Mouse (Mus musculus) kidney, postnatal 25 days (tissue): ENCODE measurements around the gene Ptgis.

ENCODE experiments used
- DNase-seq, 2 experiments: peaks; one replicate each; pipeline ENCODE4 v3.0.0; 2021; ENCODE audit warnings: mixed read lengths in 2 of 2

Gene Ptgis

DNA sequence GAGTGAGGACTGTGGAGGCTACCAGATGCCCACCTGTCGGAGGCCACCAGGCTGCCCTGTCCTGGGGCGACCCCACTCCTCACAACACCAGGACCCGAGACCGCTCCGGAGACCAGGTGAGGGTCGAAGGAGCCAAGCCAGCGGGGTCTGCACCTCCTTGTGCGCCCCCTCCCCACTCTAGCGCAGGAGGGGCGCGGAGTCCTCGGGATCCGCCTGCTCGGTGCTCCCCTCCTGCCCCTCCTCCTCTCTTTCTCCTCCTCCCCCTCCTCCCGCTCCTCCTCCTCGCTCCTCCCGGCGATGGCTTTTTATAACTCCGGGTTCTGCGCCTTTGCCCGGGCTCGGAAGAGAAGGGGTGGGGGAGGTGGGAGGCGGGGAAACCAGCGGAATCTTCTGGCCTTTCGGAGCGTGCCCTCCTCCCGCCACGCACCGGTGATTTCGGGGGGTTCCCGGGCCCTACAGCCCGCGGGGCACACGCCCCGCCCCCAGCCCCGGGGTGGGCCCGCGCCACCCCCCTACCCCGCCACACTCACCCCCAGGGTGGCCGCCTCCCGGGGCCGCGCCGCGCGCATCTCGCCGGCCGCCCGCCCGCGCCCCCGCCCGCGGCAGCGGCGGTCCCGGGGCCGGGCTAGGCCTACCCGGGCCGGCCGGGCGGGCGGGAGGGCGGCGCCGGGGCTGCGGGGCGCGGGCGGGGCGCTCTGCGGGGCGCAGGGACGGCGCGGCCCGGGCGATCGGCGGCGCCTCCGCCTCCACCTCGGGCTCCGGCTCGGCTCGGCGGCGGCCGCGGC lies 50.9 kb downstream of the Ptgis start:
- DNase-seq: peak; percentile 37 to 73

DNA sequence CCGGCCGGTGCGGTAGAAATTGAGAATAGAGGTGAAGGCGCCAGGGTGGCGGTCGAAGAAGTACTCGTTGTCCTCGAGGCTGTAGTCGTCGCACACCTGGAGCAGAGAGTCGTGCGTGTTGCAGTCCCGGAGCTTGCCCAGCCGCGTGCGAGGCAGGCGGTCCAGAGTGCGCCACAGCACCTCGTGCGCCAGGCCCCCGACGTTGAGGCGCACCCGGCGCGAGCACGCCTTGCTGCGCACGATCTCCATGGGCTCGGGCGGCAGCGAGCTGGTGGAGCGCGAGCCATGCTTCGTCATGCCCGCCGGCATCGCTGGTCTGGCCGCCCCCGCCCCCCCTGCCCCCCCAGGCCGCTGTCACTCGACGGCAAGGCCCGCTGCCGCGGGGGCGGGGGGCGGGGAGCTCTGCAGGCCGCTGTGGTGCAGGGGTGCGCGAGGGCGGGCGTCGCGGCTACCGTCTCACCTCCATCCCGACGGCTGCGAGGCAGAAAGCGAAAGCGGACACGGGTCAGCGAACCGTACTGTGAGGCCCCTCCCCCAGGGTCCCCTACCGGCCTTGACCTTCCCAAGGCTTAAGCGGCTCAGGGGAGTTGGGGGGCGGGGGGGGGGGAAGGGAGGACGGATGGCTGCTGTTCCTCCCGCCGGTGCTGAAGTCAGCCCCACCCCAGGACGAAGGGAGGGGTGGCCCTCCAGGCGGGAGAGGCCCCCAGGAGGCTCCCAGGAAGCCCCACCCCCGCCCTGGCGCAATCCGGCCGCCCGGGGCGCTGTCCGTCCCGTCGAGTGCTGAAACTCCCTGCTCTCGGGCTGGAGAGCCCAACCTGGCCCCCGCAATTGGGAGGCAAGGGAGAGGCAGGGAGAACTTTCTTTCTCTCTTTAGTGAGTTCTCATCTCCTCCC lies 51.8 kb downstream of the Ptgis start:
- DNase-seq: peak; percentile 85 to 89

DNA sequence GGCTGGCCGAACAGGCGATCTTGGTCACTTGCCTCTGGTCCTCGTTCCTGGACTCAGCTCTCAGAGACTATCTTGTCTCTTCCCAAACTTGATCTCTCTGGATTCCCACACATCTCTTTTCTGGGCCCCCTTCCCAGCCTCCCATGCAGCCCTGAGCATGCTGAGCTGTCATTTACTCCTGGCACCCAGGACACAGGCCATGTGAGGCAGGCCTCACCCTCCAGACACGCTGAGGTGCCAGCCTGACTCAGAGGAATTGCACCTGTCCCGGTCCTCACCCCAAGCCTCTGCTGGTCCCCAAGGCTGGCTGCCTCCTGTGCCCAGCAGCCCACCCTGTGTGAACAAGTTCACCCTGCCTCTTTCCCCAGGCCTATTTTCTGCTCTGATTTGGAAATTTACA lies 53.3 kb downstream of the Ptgis start:
- no peak for DNase-seq

DNA sequence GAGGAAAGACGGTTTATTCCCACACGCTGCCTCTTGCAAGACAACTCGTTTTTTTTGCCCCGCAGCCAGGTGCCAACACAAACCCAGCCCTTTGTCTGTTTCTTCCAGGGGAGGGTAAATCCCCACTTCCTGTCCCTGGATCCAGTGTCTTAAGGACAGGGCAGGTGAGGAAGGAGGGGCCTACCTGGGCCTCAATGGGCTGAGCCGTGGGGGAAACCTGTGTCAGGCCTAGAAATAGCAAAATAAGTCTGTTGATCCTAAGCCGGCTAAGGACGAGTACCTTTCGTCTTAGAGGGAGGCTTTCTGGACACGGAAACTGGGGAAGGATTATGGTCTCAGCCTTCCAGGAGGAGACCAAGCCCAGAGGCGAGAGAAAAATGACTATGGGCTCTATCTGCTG lies 53.9 kb downstream of the Ptgis start:
- DNase-seq: no peak

DNA sequence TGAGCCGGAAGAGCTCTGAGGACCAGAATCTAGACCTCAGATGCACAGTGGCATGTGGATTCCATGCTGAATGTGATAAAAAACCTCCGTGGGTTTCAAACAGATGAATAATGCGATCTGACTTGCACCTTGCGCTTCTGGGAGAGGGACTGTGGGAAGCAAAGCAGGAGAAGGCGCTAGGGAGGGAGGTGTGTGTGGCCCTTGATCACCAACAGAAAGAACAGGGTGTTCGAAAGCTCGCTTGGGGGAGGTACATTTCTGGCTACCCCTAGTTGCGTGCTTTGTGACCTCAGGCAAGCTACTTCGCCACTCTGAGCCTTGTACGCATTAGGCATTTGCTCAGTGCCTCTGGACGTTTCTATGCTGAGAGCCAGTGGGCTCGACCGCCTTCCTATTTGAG lies 54.4 kb downstream of the Ptgis start:
- DNase-seq: no peak

DNA sequence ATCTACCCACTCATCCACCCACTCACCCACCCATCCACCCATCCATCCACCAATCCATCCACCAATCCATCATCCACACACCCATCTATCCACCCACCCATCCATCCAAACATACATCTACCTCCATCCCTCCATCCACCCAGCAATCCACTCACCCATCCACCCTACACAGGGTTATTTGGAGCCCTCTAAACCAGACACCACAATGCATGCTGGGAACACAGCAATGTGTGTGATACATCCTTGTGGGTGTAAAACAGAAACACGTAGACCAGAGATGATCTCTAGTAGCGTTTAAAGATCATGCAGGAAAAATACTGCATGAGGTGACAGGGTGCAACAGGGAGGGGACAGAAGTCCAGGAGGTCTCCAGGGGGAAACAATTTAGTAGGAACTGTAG lies 55.0 kb downstream of the Ptgis start:
- no peak for DNase-seq

DNA sequence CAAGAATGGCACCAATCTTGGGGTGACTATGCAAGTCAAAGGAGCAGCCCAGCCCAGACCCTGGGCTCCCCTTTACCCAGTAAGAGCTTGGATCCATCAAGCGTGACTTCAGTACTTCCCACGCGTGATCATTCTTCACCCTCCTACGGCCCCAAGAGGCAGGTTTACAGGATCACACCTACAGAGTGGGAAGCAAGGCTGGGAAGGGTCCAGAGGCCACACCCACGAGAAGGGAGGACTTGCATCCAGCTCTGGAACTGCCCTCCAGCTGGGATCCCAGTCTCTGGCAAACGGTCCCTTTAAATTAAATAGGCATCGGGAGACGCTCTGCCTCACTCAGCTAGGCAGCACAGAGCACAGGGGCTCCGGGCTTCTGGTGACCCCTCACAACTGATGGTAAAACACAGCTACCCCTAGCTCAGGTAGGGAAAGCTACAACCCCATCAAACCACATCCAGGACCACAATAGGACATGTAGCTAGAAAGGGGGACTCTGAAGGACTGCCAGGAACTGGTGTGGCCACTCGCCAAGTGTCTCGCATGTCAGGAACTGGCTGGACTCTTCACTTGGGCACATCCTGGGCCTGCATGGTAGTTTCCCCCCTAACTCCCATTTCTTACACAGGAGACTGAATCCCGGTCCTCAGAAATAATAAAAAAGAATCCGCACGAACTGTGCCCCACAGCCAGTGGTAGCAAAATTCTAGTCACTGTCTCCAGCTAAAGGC lies 58.6 kb downstream of the Ptgis start:
- no peak for DNase-seq

DNA sequence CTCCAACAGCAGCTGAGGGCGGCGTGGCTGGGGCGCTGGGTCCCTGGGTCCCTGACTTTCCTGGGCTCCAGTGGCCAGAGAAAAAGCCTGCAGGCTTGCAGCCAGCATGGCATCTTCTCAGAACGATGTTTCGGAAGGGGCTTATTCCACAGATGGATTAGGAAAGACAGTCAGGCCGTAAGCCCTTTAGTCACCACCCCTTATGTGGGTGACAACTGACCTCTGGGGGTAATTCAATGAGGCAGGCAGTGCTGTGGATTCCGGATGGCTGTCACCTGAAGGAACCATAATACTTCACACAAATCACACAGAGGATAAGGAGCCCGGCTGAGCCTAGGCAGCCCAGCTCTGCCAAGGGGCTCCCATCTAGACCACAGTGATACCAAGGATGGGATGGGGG lies 59.3 kb downstream of the Ptgis start:
- DNase-seq: no peak

DNA sequence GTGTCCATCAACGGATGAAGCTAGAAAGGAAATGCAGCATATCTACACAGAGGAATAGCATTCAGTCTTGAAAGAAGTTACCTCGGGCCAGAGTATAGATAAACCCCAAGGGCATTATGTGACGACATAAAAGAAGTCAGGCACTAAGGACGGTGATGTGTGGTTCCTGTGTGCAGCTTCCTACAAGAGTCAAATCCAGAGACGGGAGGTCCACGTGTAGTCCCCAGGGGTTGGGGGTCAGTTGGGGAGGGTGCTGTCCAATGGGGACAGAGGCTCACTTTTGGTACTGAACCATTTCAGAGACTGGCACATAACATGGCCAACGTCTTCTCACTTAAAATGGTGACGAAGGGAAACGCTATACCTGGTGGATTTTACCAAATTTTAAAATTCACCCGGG lies 61.1 kb downstream of the Ptgis start:
- no peak for DNase-seq

DNA sequence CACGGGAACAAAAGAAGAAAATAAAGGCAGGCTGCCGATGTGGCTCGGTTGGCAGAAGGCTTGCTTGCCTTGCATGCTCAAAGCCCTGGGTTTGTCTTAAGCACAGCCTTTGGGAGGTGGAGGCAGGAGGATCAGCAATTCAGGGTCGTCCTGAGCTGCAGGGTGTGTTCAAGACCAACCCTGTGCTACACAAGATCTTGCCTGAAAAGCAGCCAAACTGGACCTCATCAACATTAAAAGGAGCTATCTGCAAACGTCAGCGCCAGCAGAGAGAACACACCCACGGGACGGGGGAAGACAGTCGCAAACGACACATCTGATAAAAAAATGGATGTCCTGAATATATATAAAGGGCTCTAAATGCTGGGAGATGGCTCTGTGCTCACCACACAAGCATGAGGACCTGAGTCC lies 63.2 kb downstream of the Ptgis start:
- no peak for DNase-seq

DNA sequence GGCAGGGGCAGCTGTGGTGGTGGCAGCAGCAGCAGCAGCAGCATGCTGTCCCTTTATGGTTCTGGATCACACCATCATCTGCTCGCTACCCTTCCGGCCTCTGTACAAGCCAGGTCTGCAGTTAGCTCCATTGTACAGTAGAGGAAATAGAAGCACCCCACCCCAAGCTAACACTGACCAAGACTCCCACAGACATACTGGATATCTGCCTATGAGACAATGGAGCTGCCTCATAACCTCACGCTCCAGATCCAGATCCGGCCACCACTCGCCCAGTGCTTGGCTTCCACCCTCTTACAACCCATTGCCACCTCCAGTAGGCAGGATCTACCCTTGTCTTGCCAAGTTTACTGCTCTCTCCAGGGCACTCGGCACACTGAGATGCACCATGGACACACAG lies 65.1 kb downstream of the Ptgis start:
- DNase-seq: peak; percentile 17 to 44

DNA sequence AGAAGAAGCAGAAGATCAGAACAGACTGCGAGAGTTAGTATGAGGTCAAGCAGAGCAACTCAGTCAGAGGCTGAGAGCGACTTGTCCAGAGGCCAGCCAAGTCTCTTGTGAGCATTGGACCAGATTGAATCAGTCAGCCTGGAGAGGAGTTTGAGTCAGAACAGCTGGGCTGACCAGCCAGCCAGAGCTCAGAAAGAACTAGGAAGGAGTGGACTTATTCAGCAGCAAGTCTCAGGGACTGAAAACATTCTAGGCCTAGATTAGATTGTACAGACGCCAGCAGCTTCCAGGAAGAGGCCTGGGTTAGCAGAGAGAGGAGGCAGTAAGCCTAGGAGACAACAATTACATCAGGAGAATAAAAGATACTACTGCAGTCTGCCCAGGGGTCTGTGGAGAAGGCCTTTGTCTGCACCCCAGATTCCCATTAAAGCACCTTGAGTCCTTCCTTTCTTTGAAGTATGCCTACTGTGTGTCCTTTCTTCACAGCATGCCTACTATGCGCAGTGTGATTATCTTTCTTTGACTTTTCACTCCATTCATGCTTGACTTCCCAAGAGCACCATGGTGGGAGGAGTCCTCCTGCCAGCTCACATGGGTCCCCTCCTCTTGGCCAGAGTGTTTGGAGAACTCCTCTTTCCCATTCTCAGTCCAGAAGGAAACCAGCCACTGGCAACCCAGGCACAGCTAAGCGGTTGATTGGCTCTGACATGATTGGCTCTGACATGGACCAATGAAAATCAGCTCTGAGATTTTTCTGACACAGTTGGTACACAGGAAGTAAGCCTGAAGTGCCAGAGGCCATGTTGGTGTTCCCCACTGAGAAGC lies 67.1 kb downstream of the Ptgis start:
- peak; percentile 24 to 67 for DNase-seq

DNA sequence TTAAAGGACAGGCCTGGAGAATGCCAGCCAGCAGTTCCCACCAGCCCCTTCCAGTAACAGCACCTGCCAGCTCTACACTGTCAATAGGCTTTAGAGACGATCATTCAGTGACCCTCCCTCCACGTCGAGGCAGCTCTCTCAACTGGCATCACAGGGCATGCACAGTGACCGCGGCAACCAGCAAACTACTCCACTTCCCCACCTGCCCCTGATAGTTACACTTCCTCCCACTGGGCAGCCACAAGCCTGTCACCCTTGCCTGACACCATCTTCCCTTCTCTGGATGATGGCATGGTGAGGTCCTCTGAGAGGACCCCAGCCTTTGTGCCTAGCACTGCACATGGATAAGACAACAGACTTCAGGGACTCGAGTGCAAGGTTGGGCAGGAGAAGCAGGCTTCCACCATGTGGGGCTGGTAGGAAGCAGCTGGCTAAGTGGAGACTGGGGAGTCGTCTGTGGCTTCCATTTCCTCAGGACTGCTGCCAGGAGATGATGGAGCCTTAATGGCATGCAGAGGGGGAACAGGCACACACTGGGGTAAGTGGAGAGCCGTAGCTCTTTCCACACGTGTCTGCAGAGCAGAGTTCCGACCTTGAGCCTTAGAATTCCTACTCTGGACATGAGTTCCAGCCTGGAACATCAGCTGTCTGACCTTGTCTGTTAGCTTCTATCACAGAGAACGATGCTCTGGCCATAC lies 72.7 kb downstream of the Ptgis start:
- DNase-seq: peak; percentile 43 to 53

DNA sequence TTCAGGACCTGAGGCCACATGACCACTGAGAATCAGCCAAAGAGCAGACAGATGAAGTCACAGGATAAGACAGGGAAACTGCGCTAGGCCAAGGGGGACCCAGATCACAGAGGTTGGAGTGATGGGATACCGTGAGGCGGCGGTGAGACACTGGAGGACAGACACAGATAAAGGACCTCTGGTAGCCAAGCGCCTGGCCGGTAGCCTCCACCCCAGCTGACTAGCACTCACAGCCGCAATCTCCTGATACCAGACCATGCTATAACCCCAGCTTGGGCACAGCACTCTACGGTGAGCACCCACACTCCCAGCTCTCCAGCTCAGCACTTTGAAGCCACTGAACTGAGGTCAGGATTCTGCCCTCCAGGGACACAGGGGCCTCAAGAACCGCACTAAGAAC lies 76.8 kb downstream of the Ptgis start:
- DNase-seq: no peak

DNA sequence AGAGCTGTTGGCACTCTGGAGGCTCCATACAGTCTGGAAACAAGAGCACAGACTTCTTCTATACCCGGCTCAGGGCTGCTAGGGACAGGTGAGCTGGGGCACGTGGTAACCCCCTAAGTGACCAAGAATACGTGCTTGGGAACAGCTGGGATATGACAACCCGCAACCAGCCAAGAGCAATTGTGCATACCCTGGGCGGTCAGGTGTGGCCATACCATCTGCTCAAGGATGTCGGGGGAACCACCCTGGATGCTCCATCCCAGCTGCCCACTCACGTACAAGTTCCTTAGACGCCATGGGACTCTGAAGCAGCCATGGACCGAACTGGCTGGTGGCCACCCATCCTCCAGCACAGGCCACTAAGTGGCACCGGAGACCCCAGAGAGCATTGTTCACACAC lies 77.3 kb downstream of the Ptgis start:
- no peak for DNase-seq

DNA sequence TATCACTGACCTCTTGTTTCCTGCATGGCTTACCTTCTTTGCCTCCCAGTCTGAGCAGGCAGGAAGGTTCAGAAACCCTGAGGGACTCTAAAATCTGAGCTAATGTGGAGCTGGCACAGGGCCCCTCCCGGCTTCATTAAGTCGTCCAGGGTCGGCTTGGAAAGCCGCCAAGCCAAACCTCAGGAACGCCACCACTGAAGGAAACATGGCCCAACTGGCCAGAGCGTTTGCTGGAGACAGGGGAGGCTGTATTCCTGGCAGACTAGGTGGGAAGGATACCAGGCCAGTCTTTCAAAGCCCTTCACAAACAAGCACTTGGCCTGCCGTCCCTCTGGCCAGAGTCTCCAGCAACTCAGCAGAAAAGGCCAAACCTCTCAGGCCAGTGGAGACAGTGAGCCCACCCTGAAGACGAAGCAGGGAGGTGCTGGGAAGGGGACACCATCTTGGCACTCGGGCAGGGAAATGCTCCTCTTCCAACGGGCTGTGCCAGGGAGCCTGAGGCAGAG lies 77.8 kb downstream of the Ptgis start:
- peak; percentile 56 to 70 for DNase-seq

DNA sequence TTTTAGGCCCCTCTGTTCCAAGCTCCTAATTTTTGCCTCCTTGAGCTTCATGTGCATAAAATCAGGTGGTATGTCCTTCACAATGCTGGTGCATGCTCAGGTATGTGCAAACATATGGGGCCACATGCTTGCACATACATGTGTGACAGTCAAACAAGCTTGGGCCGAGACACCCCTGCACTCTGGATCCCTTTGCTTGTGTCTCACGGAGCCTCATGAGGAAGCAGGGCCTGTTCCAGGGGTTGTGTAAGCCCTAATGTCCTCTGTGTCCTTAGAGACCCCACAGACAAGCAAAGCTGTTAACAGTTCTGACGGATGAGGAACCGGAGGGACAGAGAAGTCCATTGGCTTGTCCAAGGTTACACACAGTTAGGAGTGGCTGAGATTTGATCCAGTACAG lies 80.7 kb downstream of the Ptgis start:
- no peak for DNase-seq

DNA sequence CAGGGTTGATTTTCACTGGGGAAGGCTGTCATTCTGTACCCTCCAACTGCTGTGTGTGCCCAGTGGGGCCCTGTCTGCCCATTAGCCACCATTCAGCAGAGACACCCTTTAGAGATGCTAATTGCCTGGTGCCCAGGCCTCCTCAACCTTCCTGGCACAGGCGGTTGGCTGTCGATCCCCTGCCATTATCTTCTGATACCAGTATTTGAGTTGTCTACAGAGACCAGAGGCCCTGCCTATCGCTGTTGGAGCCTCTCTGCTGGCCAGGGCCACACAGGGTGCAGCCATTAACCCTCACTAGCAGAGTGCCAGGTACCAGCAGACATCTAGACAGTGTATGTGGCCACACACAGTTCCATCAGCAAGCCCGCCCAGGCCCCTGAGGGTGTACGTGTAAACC lies 81.6 kb downstream of the Ptgis start:
- DNase-seq: no peak

DNA sequence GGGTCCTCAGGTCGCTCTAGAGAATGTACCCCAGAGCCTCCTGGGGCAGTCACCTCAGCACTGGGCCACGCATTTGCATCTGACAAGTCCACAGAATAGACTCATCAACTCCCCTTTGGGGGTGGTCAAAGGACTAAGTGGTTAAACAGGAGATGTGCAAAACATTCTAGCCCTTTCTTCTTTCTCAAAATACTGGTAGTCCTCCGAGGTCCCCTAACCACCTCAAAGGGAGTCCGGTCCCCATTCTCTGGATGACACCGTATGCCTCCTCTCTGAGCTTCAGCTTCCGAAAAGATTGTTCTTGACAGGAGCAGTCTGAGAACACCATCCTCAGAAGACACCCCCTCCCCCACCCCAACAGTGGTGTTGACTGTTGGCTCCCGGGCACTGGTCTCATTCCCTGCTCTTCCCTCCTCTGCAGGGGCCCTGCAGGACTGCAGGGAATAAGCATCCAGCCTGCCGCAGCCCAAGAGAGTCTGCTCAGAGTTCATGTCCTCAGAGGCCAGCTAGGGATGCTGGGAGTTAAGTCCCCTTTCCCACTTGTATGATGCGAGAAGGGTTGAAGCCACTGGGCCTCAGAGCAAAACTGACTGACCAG lies 84.2 kb downstream of the Ptgis start:
- DNase-seq: no peak

DNA sequence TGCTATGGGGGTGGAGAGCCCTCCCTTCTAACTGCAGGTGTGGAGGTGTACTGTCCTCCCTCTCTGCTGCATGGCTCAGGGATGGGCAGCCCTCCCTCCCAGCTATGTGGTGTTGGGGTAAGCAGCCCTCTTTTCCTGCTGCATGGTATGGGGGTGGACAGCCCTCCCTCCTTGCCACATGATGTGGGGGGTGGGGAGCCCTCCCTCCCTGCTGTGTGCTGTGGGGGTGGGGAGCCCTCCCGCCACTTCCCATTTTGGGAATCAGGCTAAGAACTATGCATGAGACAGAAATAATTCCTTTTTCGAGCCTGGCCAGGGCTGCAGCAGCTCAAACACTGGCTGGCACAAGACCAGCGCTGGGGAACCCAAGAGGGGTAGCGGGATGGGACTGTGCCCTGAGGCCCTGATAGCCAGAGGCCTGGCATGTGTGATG lies 84.8 kb downstream of the Ptgis start:
- DNase-seq: no peak

DNA sequence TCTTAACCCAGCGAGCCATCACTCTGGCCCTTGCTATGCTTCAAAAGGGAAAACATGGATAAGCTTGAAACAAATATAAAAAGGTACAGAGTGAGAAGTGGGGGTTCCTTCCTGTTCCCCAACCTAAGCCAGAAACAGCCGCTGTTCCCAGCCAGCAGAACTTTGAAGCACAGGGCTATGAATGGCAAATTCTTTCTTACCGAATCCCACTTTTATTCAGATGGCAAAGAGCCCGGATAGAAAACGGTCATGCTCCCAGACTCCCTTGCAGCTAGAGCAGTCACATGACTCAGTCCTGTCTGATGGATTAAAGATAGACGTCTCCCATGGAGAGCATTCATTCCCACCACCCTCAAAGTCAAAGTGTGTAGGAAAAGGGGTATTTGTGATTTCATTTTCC lies 89.5 kb downstream of the Ptgis start:
- DNase-seq: no peak
